Mouse (Mus musculus) erythroblast, embryonic 14.5 days (primary cell): Measurements from ENCODE around the gene Fbxo28.

Experiments used
- GATA1 ChIP-seq: IDR thresholded peaks from 2 replicates; pipeline ENCODE4 v1.6.1; 2012; ENCODE audit warnings: low read length, inconsistent platforms, mixed read lengths
- TAL1 ChIP-seq: IDR thresholded peaks from 3 replicates; pipeline ENCODE4 v1.6.1; 2012; ENCODE audit warnings: low read length, inconsistent platforms, mixed read lengths

- no peak for TF ChIP-seq TAL1
- no peak for TF ChIP-seq GATA1
These were observed 31.1 kb downstream of the Fbxo28 start for GRCm38 (mm10) chr1:182310316-182310715.
